Mouse (Mus musculus): ENCODE data around the gene Hspb7.

Hspb7 gene

GRCm38 (mm10) chr4:141444451-141445327 lies 24.1 kb downstream of the Hspb7 start, which contains the start of gene Zbtb17:
TSS of gene Zbtb17 (plus strand) at chr4:141444654.
- DNase-seq (ENCODE audit: low read depth, low spot score), result peak; percentile 95

- peak; percentile 59 for DNase-seq (ENCODE audit: low read depth, low spot score)
Observed at GRCm38 (mm10) chr4:141445328-141445720, 24.7 kb downstream of the Hspb7 start.

- DNase-seq (ENCODE audit: low read depth, low spot score), result no peak
Observed at GRCm38 (mm10) chr4:141446211-141446610, 25.6 kb downstream of the Hspb7 start.

GRCm38 (mm10) chr4:141451251-141451650 lies 30.7 kb downstream of the Hspb7 start:
- no peak for DNase-seq (ENCODE audit: low read depth, low spot score)

- DNase-seq (ENCODE audit: low read depth, low spot score), result no peak
Observed at GRCm38 (mm10) chr4:141451916-141452450, 31.4 kb downstream of the Hspb7 start.

- peak; percentile 78 for DNase-seq (ENCODE audit: low read depth, low spot score)
Observed at GRCm38 (mm10) chr4:141454581-141455350, 34.2 kb downstream of the Hspb7 start.

GRCm38 (mm10) chr4:141455526-141455925 lies 34.9 kb downstream of the Hspb7 start:
- DNase-seq (ENCODE audit: low read depth, low spot score), result no peak

- DNase-seq (ENCODE audit: low read depth, low spot score), result no peak
Observed at GRCm38 (mm10) chr4:141456193-141456938, 35.8 kb downstream of the Hspb7 start.

- DNase-seq (ENCODE audit: low read depth, low spot score), result no peak
Observed at GRCm38 (mm10) chr4:141458236-141458635, 37.7 kb downstream of the Hspb7 start.

- DNase-seq (ENCODE audit: low read depth, low spot score), result no peak
Observed at GRCm38 (mm10) chr4:141458888-141459287, 38.3 kb downstream of the Hspb7 start.

- DNase-seq (ENCODE audit: low read depth, low spot score), result no peak
Observed at GRCm38 (mm10) chr4:141459766-141460165, 39.2 kb downstream of the Hspb7 start.

- DNase-seq (ENCODE audit: low read depth, low spot score), result no peak
Observed at GRCm38 (mm10) chr4:141460481-141460880, 39.9 kb downstream of the Hspb7 start.

GRCm38 (mm10) chr4:141461088-141461487 lies 40.5 kb downstream of the Hspb7 start:
- DNase-seq (ENCODE audit: low read depth, low spot score), result no peak

GRCm38 (mm10) chr4:141461576-141461975 lies 41.0 kb downstream of the Hspb7 start:
- DNase-seq (ENCODE audit: low read depth, low spot score), result no peak

GRCm38 (mm10) chr4:141463472-141463871 lies 42.9 kb downstream of the Hspb7 start:
- no peak for DNase-seq (ENCODE audit: low read depth, low spot score)

- no peak for DNase-seq (ENCODE audit: low read depth, low spot score)
Observed at GRCm38 (mm10) chr4:141464722-141465121, 44.1 kb downstream of the Hspb7 start.

- no peak for DNase-seq (ENCODE audit: low read depth, low spot score)
Observed at GRCm38 (mm10) chr4:141465512-141466288, 45.1 kb downstream of the Hspb7 start.

- DNase-seq (ENCODE audit: low read depth, low spot score), result no peak
Observed at GRCm38 (mm10) chr4:141466289-141466795, 45.8 kb downstream of the Hspb7 start.

GRCm38 (mm10) chr4:141466844-141467580 lies 46.4 kb downstream of the Hspb7 start:
- no peak for DNase-seq (ENCODE audit: low read depth, low spot score)

- DNase-seq (ENCODE audit: low read depth, low spot score), result no peak
Observed at GRCm38 (mm10) chr4:141467581-141467927, 47.0 kb downstream of the Hspb7 start.

All from CD4-positive, CD25-positive, alpha-beta regulatory T cell, adult 2 months (primary cell).